Mouse (Mus musculus) ES-Bruce4 (cell line): ENCODE results near the gene Oaz1. TPM values are rescaled to one million over a fixed set of nuclear protein-coding genes. Genes with fewer than 3 reads are reported as not detected.
A peak's percentile ranks its signal among the peaks of the same experiment; 100 is the strongest.

Experiments
- H3K27ac ChIP-seq: 2 replicates; pipeline ENCODE4 v1.5.1; 2012; ENCODE audit warnings: low read length, inconsistent platforms; ENCODE audit not compliant: insufficient read depth
- H3K27me3 ChIP-seq: 2 replicates; pipeline ENCODE4 v1.6.1; 2012; ENCODE audit warnings: mild to moderate bottlenecking, low read length, inconsistent platforms; ENCODE audit not compliant: control insufficient read depth, poor library complexity, insufficient read depth, severe bottlenecking
- H3K36me3 ChIP-seq: 2 replicates; pipeline ENCODE4 v1.6.1; 2012; ENCODE audit warnings: inconsistent platforms, mild to moderate bottlenecking, low read length, moderate library complexity; ENCODE audit not compliant: control insufficient read depth, poor library complexity, insufficient read depth, severe bottlenecking
- H3K4me1 ChIP-seq: one replicate; pipeline ENCODE4 v1.8.1; 2011; ENCODE audit warnings: low read length; ENCODE audit not compliant: control insufficient read depth, insufficient read depth
- H3K4me3 ChIP-seq: 2 replicates; pipeline ENCODE4 v1.5.1; 2011; ENCODE audit warnings: low read depth, mild to moderate bottlenecking, low read length
- H3K9ac ChIP-seq: 2 replicates; pipeline ENCODE4 v1.6.1; 2012; ENCODE audit warnings: low read depth, mild to moderate bottlenecking, inconsistent platforms; ENCODE audit not compliant: poor library complexity, severe bottlenecking
- H3K9me3 ChIP-seq: replicated peaks from 2 replicates; pipeline ENCODE4 v1.6.1; 2012; ENCODE audit warnings: mild to moderate bottlenecking, low read length, inconsistent platforms; ENCODE audit not compliant: control insufficient read depth, poor library complexity, insufficient read depth, severe bottlenecking
- CTCF ChIP-seq: IDR thresholded peaks from one replicate; pipeline ENCODE4 v1.8.1; 2011; ENCODE audit warnings: low read depth, low read length
- EP300 ChIP-seq: IDR thresholded peaks from 2 replicates; pipeline ENCODE4 v1.6.1; 2011; ENCODE audit warnings: low read depth, low read length; ENCODE audit not compliant: insufficient read depth
- POLR2A ChIP-seq: IDR thresholded peaks from one replicate; pipeline ENCODE4 v1.8.1; 2011; ENCODE audit warnings: low read length; ENCODE audit not compliant: insufficient read depth
- polyA plus RNA-seq: library from polyadenylated mRNA; stranded (reverse); fragments of >200 nt; gene quantifications from 2 replicates; pipeline ENCODE4 v1.2.4, GENCODE M21; 2011; ENCODE audit warnings: low read depth; ENCODE audit not compliant: missing spikeins, insufficient read depth, insufficient read length

Gene Oaz1
- polyA plus RNA-seq, 1 experiment, result 471 TPM

DNA sequence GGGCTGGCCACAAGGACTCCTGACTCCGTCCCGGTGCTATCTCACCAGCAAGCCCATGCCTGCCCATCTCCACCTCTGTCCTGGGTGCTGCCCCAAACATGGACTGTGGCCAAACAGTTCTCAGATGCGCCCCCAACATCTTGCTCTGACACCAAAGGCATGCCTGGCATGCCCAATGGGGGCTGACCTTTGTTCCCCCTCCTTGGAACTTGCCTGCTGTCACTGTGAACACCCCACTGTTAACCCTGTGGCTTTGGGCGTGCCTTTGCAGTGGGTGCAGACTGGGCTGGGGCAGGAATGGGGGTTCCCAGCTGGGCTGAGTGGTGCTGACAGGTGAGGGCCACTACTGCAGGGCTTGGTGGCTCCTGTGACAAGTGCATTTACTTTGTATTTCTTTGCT, 32.7 kb upstream of the Oaz1 start:
- peaks cover 2% of the 10 kb centered on the region for H3K4me1 ChIP-seq
- H3K36me3 ChIP-seq, result peaks cover 8% of the 10 kb centered on the region; the same call in 1 of the 2 replicates
- H3K9ac ChIP-seq, result no peak overlapping the region
- no peak overlapping the region for H3K4me3 ChIP-seq
- TF ChIP-seq EP300, result no peak
- no peak for TF ChIP-seq CTCF
- no peak for TF ChIP-seq POLR2A
- no peaks in the 10 kb centered on the region for H3K27me3 ChIP-seq
- no peaks in the 10 kb centered on the region for H3K9me3 ChIP-seq
- H3K27ac ChIP-seq, result no peak overlapping the region

DNA sequence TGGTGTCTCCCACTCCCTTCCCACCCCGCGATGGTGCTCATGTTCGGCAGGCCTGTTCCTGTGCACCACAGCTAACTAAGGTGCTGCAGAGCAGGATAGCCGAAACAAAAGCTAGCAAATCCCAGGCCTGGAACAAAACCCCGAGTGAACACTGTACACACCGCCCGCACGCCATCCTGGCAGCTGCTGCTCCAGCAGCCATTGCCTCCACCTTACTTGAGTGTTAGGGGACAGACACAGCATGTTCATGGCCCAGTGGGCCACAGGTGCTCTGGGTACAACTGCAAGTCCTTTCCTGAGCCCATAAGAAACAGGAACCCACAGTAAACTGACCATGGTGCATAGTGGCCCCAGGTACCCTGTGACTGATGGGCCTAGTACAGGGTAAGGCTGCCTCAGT, 31.7 kb upstream of the Oaz1 start:
- H3K9me3 ChIP-seq, result no peaks in the 10 kb centered on the region
- no peaks in the 10 kb centered on the region for H3K27me3 ChIP-seq
- peaks cover 3% of the 10 kb centered on the region; the same call in 1 of the 2 replicates for H3K36me3 ChIP-seq
- TF ChIP-seq EP300, result no peak
- TF ChIP-seq CTCF, result no peak
- TF ChIP-seq POLR2A, result no peak
- H3K27ac ChIP-seq, result no peak overlapping the region
- H3K4me1 ChIP-seq, result peaks cover 2% of the 10 kb centered on the region
- no peak overlapping the region for H3K9ac ChIP-seq
- H3K4me3 ChIP-seq, result no peak overlapping the region

DNA sequence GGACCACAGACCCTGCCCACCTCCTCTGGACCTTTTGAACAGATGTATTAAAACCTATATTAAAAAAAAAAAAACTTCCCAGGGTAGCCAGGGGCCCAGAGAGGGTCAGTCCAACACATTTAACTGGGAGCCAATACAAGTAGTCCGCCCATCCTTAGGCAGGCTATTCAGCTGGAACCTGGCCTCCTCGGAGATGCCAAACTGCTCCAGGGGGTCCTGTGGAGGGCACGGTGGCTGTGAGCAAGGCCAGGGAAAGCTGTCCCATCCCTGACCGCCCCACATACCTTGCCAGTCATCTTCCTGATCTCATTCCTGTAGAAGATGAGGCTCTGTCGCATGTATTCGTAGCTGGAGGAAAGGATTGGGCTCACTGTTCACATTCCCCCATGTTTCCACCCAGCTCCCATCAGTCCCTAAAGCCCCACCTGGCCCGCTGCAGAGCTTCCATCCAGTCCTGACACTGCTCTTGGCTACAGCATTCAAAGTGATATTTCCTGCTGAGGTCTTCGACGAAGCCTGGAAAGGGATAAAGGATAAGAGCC, 30.1 kb upstream of the Oaz1 start:
- Histone ChIP-seq H3K4me3 (no peak overlapping the region), H3K27me3 (no peaks in the 10 kb centered on the region), H3K27ac (no peak overlapping the region), H3K9ac (no peak overlapping the region), H3K9me3 (no peaks in the 10 kb centered on the region), H3K36me3 (peaks cover 7% of the 10 kb centered on the region), H3K4me1 (peaks cover 2% of the 10 kb centered on the region)
- TF ChIP-seq EP300 (no peak), POLR2A (no peak), CTCF (no peak)

DNA sequence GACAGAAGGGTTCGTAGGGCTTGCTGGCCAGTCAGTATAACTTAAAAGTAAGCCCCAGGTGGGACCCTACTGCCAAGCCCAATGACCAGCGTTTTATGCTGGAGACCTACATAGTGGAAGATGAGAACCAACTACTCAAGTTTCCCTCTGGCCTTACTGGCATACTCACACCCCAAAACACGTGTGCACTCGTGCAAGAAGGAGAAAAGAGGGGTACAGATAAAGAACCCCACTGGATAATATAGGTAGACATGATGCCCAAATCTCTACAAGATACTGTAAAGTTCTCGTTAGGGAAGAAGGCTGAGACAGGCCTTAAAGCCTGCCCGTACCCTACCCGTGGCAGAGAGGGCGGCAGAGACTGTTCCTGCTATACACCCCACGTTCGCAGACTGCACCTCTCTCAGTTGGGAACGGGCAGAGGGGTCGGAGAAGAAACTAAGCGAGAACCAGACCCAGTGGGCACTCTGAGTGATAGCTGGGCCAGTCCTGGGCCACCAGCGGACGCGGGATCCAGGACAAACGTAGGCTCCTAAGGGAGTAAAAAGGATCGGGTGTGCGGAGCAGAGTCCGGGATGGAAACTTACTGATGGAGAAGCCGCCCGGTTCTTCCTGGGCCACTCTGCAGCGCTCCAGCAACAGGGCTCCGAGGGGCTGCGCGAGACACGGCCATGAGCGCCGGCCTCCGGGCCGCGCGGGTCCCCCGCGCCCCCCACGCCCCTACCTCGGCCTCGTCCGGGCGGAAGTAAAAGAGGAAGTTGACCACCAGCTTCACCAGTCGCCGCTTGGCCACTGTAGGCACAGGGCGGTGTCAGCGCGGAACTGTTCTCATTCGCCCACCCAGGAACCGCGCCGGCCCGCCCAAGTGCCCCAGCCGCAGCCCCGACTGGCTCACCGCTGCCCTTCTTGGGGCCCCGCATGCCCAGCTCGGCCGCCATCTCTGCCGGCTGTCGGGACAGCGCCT, 29.0 kb upstream of the Oaz1 start:
- peak overlapping the region; percentile 81 for H3K9ac ChIP-seq
- H3K9me3 ChIP-seq, result no peaks in the 10 kb centered on the region
- H3K36me3 ChIP-seq, result peaks cover 11% of the 10 kb centered on the region
- TF ChIP-seq EP300 (no peak), CTCF (no peak), POLR2A (no peak)
- peak overlapping the region; percentile 99 for H3K4me3 ChIP-seq
- peaks cover 2% of the 10 kb centered on the region for H3K4me1 ChIP-seq
- H3K27me3 ChIP-seq, result no peaks in the 10 kb centered on the region
- peak overlapping the region; percentile 71; the same call in 1 of the 2 replicates for H3K27ac ChIP-seq

DNA sequence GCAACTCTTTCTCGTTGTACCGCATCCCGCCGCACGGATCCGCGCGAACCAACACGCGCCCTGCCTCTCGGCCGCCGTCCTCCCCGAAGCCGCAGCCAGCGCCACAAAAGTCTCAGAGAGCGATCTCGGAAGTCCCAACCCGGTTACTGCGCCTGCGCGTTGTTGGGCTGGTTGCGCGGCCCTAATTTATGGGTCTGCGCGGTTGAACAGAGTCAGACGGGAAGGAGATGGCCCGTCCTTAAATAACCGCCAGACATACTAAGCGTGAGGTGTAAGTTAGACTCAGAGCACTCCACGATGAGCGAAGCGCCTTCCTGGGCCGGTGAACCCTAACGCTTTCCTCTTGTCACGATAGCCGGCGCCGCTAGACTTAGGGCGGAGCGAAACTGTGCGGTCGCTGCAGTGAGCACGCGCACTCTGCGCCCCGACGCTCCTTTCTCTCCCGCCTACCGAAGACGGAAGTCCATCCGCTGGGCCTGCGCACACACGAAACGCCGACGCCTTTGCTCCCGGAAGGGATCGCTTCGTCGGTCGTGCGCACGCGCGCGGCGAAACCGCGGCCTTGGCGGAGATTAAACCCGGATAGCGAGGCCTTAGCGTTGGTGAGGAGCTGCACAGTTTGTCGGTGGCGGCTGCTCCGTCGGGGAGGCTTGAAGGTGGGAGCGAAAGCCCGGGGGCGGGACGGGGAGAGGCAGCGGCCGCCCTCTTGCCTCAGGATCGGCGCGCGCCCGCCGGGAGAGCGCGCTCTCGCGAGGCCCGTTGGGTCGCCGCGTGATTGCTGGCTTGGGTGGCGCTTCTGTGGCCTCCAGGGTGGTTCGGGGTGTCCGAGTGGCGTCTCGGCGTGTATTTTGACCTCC, 28.1 kb upstream of the Oaz1 start, which contains the start of the genes Sf3a2 and Plekhj1:
Gene Sf3a2, plus strand, starts transcription at position 49 of the 857 bp plus-strand sequence.
Gene Plekhj1, minus strand, starts transcription at position 477 of the 857 bp plus-strand sequence.
- Histone ChIP-seq H3K9ac (peak within 1 kb of the TSS; percentile 81), H3K27ac (peak within 1 kb of the TSS; percentile 71), H3K4me3 (peak within 1 kb of the TSS; percentile 99), H3K27me3 (no peaks in the 10 kb centered on the region), H3K36me3 (peaks cover 18% of the 10 kb centered on the region), H3K9me3 (no peaks in the 10 kb centered on the region), H3K4me1 (peaks cover 2% of the 10 kb centered on the region)
- TF ChIP-seq POLR2A (peak; percentile 80), EP300 (0 out of 2 replicates have a peak, but pooled peaks have one; percentile 4), CTCF (no peak)
